Mouse (Mus musculus) stomach, embryonic 15.5 days (tissue): ENCODE measurements around the gene Reg3b. TPM values are rescaled to one million over a fixed set of nuclear protein-coding genes. Genes with fewer than 3 reads are reported as not detected.
"Not testable (repeated sequence)": the region's sequence is repeated elsewhere in the genome, so short reads cannot be mapped to it uniquely, and the experiment has no call there.

Source experiments
- ATAC-seq: fragments of 200-750 bp; cut with Nextera tagmentation; 2 replicates; pipeline ENCODE4 v1.8.0; 2017; ENCODE audit warnings: low read depth, moderate number of reproducible peaks, moderate TSS enrichment; ENCODE audit not compliant: insufficient read depth, low FRiP score
- H3K27ac ChIP-seq: fragments of 300-500 bp; sonication (generic); 2 replicates; pipeline ENCODE4 v1.5.1; 2015; ENCODE audit warnings: mild to moderate bottlenecking, inconsistent platforms
- H3K27me3 ChIP-seq: fragments of 300-500 bp; sonication (generic); replicated peaks from 2 replicates; pipeline ENCODE4 v1.6.1; 2015; ENCODE audit warnings: inconsistent platforms
- H3K36me3 ChIP-seq: fragments of 300-500 bp; sonication (generic); 2 replicates; pipeline ENCODE4 v1.6.1; 2015; ENCODE audit warnings: inconsistent platforms
- H3K4me1 ChIP-seq: fragments of 300-500 bp; sonication (generic); 2 replicates; pipeline ENCODE4 v1.6.1; 2015; ENCODE audit warnings: inconsistent platforms
- H3K4me2 ChIP-seq: fragments of 300-500 bp; sonication (generic); 2 replicates; pipeline ENCODE4 v1.6.1; 2015; ENCODE audit warnings: mild to moderate bottlenecking, inconsistent platforms
- H3K4me3 ChIP-seq: fragments of 300-500 bp; sonication (generic); replicated peaks from 2 replicates; pipeline ENCODE4 v1.5.1; 2015; ENCODE audit warnings: inconsistent platforms
- H3K9ac ChIP-seq: fragments of 300-500 bp; sonication (generic); 2 replicates; pipeline ENCODE4 v1.6.1; 2015; ENCODE audit warnings: inconsistent platforms
- H3K9me3 ChIP-seq: fragments of 300-500 bp; sonication (generic); 2 replicates; pipeline ENCODE4 v1.6.1; 2016; ENCODE audit warnings: inconsistent platforms
- WGBS: fragments of 180-500 bp; shearing (Covaris S2); methylation state at CpG from one replicate; pipeline ENCODE4 v1.1.7; 2015; 5-methylcytosine and 5-hydroxymethylcytosine counted together
- polyA plus RNA-seq: library from polyadenylated mRNA; unstranded; fragments of >200 nt; fragmentation: Nextera tagmentation; extraction: Ambion mirVana; gene quantifications from 2 replicates; pipeline ENCODE4 v1.2.1, GENCODE M21; 2015

Gene Reg3b
- 3.1 and 7.6 TPM in 2 replicates for polyA plus RNA-seq

- WGBS, result 66% methylated on average over 2 of the region's 2 CpGs
- Histone ChIP-seq H3K4me2 (no peak within 1 kb of the TSS), H3K27ac (no peak within 1 kb of the TSS), H3K9ac (no peak within 1 kb of the TSS), H3K4me3 (no peak within 1 kb of the TSS), H3K9me3 (no peaks in the 10 kb centered on the region), H3K36me3 (no peaks in the 10 kb centered on the region), H3K27me3 (no peaks in the 10 kb centered on the region), H3K4me1 (no peaks in the 10 kb centered on the region)
- no peak for ATAC-seq
Measured at GRCm38 (mm10) chr6:78370357-78370756, at the start of gene Reg3b. Gene Reg3b, plus strand, starts transcription at chr6:78370657.

- Histone ChIP-seq H3K9ac (no peak overlapping the region), H3K36me3 (no peaks in the 10 kb centered on the region), H3K4me2 (no peak overlapping the region), H3K4me1 (no peaks in the 10 kb centered on the region), H3K27me3 (no peaks in the 10 kb centered on the region), H3K27ac (no peak overlapping the region), H3K4me3 (no peak overlapping the region), H3K9me3 (no peaks in the 10 kb centered on the region)
- no peak for ATAC-seq
Measured at GRCm38 (mm10) chr6:78327798-78328197, 42.7 kb upstream of the Reg3b start.

GRCm38 (mm10) chr6:78329166-78329565 lies 41.3 kb upstream of the Reg3b start:
- Histone ChIP-seq H3K27me3 (no peaks in the 10 kb centered on the region), H3K4me2 (no peak overlapping the region), H3K4me3 (no peak overlapping the region), H3K9me3 (no peaks in the 10 kb centered on the region), H3K36me3 (no peaks in the 10 kb centered on the region), H3K27ac (no peak overlapping the region), H3K9ac (no peak overlapping the region), H3K4me1 (no peaks in the 10 kb centered on the region)
- 60% methylated on average over 2 of the region's 2 CpGs for WGBS
- no peak for ATAC-seq

- H3K4me1 ChIP-seq, result no peaks in the 10 kb centered on the region
- no peaks in the 10 kb centered on the region for H3K36me3 ChIP-seq
- 26% methylated on average over 7 of the region's 7 CpGs for WGBS
- H3K4me2 ChIP-seq, result no peak overlapping the region
- ATAC-seq, result no peak
- no peaks in the 10 kb centered on the region for H3K9me3 ChIP-seq
- no peaks in the 10 kb centered on the region for H3K27me3 ChIP-seq
- H3K4me3 ChIP-seq, result no peak overlapping the region
- H3K27ac ChIP-seq, result no peak overlapping the region
- no peak overlapping the region for H3K9ac ChIP-seq
Measured at GRCm38 (mm10) chr6:78331919-78332569, 38.4 kb upstream of the Reg3b start.

GRCm38 (mm10) chr6:78340296-78340695 lies 30.2 kb upstream of the Reg3b start:
- H3K9ac ChIP-seq, result no peak overlapping the region
- H3K27me3 ChIP-seq, result no peaks in the 10 kb centered on the region
- H3K9me3 ChIP-seq, result no peaks in the 10 kb centered on the region
- H3K4me1 ChIP-seq, result no peaks in the 10 kb centered on the region
- H3K4me3 ChIP-seq, result no peak overlapping the region
- no peak for ATAC-seq
- H3K4me2 ChIP-seq, result no peak overlapping the region
- H3K36me3 ChIP-seq, result no peaks in the 10 kb centered on the region
- no peak overlapping the region for H3K27ac ChIP-seq

- ATAC-seq, result no peak
Measured at GRCm38 (mm10) chr6:78341689-78342088, 28.8 kb upstream of the Reg3b start.

GRCm38 (mm10) chr6:78361971-78362563 lies 8.4 kb upstream of the Reg3b start:
- no peak overlapping the region for H3K27ac ChIP-seq
- H3K4me1 ChIP-seq, result no peaks in the 10 kb centered on the region
- no peak overlapping the region for H3K4me2 ChIP-seq
- H3K4me3 ChIP-seq, result no peak overlapping the region
- H3K9ac ChIP-seq, result no peak overlapping the region
- H3K9me3 ChIP-seq, result no peaks in the 10 kb centered on the region
- no peaks in the 10 kb centered on the region for H3K27me3 ChIP-seq
- ATAC-seq, result no peak
- H3K36me3 ChIP-seq, result no peaks in the 10 kb centered on the region
- 53% methylated on average over 2 of the region's 2 CpGs for WGBS

More at GRCm38 (mm10) chr6:78341689-78342088, 28.8 kb upstream of the Reg3b start:
- 57% methylated on average over 2 of the region's 2 CpGs for WGBS
- Histone ChIP-seq H3K9ac (no peak overlapping the region), H3K27me3 (no peaks in the 10 kb centered on the region), H3K4me1 (no peaks in the 10 kb centered on the region), H3K4me2 (no peak overlapping the region), H3K4me3 (no peak overlapping the region), H3K36me3 (no peaks in the 10 kb centered on the region), H3K27ac (no peak overlapping the region), H3K9me3 (no peaks in the 10 kb centered on the region)

- H3K9ac ChIP-seq, result no peak within 1 kb of the TSS
Measured at GRCm38 (mm10) chr6:78378765-78379164, 8.3 kb downstream of the Reg3b start, which contains the start of gene Reg3d. Gene Reg3d, minus strand, starts transcription at chr6:78378865.

GRCm38 (mm10) chr6:78380409-78380808 lies 10.0 kb downstream of the Reg3b start, which contains the start of gene Reg3a:
Gene Reg3a, plus strand, starts transcription at chr6:78380709.
- no peak within 1 kb of the TSS for H3K4me3 ChIP-seq
- no peaks in the 10 kb centered on the region for H3K4me1 ChIP-seq
- H3K4me2 ChIP-seq, result no peak within 1 kb of the TSS
- no peak within 1 kb of the TSS for H3K27ac ChIP-seq
- H3K36me3 ChIP-seq, result no peaks in the 10 kb centered on the region
- H3K9ac ChIP-seq, result no peak within 1 kb of the TSS
- no peak for ATAC-seq
- H3K9me3 ChIP-seq, result no peaks in the 10 kb centered on the region
- H3K27me3 ChIP-seq, result no peaks in the 10 kb centered on the region

More at GRCm38 (mm10) chr6:78378765-78379164, 8.3 kb downstream of the Reg3b start, which contains the start of gene Reg3d:
- no peaks in the 10 kb centered on the region for H3K36me3 ChIP-seq
- no peaks in the 10 kb centered on the region for H3K27me3 ChIP-seq
- no peaks in the 10 kb centered on the region for H3K9me3 ChIP-seq
- H3K4me1 ChIP-seq, result no peaks in the 10 kb centered on the region
- no peak within 1 kb of the TSS for H3K4me3 ChIP-seq
- no peak within 1 kb of the TSS for H3K27ac ChIP-seq
- 58% methylated on average over 2 of the region's 2 CpGs for WGBS
- no peak; the same call in 1 of the 2 replicates for ATAC-seq
- H3K4me2 ChIP-seq, result no peak within 1 kb of the TSS

GRCm38 (mm10) chr6:78385609-78386008 lies 15.2 kb downstream of the Reg3b start:
- no peaks in the 10 kb centered on the region for H3K4me1 ChIP-seq
- WGBS, result 84% methylated on average over 3 of the region's 3 CpGs
- H3K36me3 ChIP-seq, result no peaks in the 10 kb centered on the region
- no peak overlapping the region for H3K4me3 ChIP-seq
- no peaks in the 10 kb centered on the region for H3K27me3 ChIP-seq
- H3K27ac ChIP-seq, result no peak overlapping the region
- no peaks in the 10 kb centered on the region for H3K9me3 ChIP-seq
- no peak overlapping the region for H3K4me2 ChIP-seq
- H3K9ac ChIP-seq, result no peak overlapping the region
- no peak for ATAC-seq

GRCm38 (mm10) chr6:78395323-78395722 lies 24.9 kb downstream of the Reg3b start, which contains the start of gene Reg2:
Gene Reg2, plus strand, starts transcription at chr6:78395623.
- H3K4me3 ChIP-seq, ATAC-seq, H3K4me1 ChIP-seq, H3K4me2 ChIP-seq, H3K9me3 ChIP-seq, H3K9ac ChIP-seq, H3K27ac ChIP-seq, H3K36me3 ChIP-seq, H3K27me3 ChIP-seq: not testable (repeated sequence)
- WGBS, result 96% methylated on average over 5 of the region's 17 CpGs

GRCm38 (mm10) chr6:78422411-78422810 lies 52.0 kb downstream of the Reg3b start, which contains the start of gene Reg1:
Gene Reg1, plus strand, starts transcription at chr6:78422711.
- H3K36me3 ChIP-seq, H3K27ac ChIP-seq, H3K9me3 ChIP-seq, H3K4me3 ChIP-seq, H3K27me3 ChIP-seq, H3K4me1 ChIP-seq, H3K4me2 ChIP-seq, ATAC-seq, H3K9ac ChIP-seq: not testable (repeated sequence)
